Mouse (Mus musculus): ENCODE measurements around the gene Agrp. TPM values are rescaled to one million over a fixed set of nuclear protein-coding genes. Genes with fewer than 3 reads are reported as not detected.

Gene Agrp
- polyA plus RNA-seq, 1 experiment from 2014 or later: 1.4 TPM

- no peaks in the 10 kb centered on the region for H3K36me3 ChIP-seq (ENCODE audit: control insufficient read depth, insufficient read depth, low read length)
- H3K27ac ChIP-seq (ENCODE audit: low read length): no peak overlapping the region
- H3K9ac ChIP-seq (ENCODE audit: low read depth, low read length): no peak overlapping the region
- H3K4me3 ChIP-seq (ENCODE audit: low read depth, low read length): no peak overlapping the region
- H3K27me3 ChIP-seq (ENCODE audit: control insufficient read depth, insufficient read depth, low read depth, low read length): no peaks in the 10 kb centered on the region
- no peaks in the 10 kb centered on the region for H3K4me1 ChIP-seq (ENCODE audit: control insufficient read depth, insufficient read depth, low read length)
- no peak overlapping the region for H3K4me2 ChIP-seq (ENCODE audit: low read length)
- no peak for ATAC-seq
- no peaks in the 10 kb centered on the region for H3K9me3 ChIP-seq (replicated peaks; ENCODE audit: control insufficient read depth, low read length, poor library complexity, severe bottlenecking)
Measured at GRCm38 (mm10) chr8:105554087-105554486, 83.1 kb downstream of the Agrp start.

GRCm38 (mm10) chr8:105552824-105553223 lies 84.4 kb downstream of the Agrp start:
- no peaks in the 10 kb centered on the region for H3K9me3 ChIP-seq (replicated peaks; ENCODE audit: control insufficient read depth, low read length, poor library complexity, severe bottlenecking)
- H3K4me2 ChIP-seq (ENCODE audit: low read length): no peak overlapping the region
- no peak for ATAC-seq
- no peaks in the 10 kb centered on the region for H3K36me3 ChIP-seq (ENCODE audit: control insufficient read depth, insufficient read depth, low read length)
- WGBS: 93% methylated on average over 1 of the region's 1 CpGs
- H3K27ac ChIP-seq (ENCODE audit: low read length): no peak overlapping the region
- H3K4me3 ChIP-seq (ENCODE audit: low read depth, low read length): no peak overlapping the region
- H3K9ac ChIP-seq (ENCODE audit: low read depth, low read length): no peak overlapping the region
- no peaks in the 10 kb centered on the region for H3K4me1 ChIP-seq (ENCODE audit: control insufficient read depth, insufficient read depth, low read length)
- no peaks in the 10 kb centered on the region for H3K27me3 ChIP-seq (ENCODE audit: control insufficient read depth, insufficient read depth, low read depth, low read length)

- no peak for ATAC-seq
- H3K27me3 ChIP-seq (ENCODE audit: control insufficient read depth, insufficient read depth, low read depth, low read length): no peaks in the 10 kb centered on the region
- no peaks in the 10 kb centered on the region for H3K9me3 ChIP-seq (replicated peaks; ENCODE audit: control insufficient read depth, low read length, poor library complexity, severe bottlenecking)
- no peak overlapping the region for H3K4me3 ChIP-seq (ENCODE audit: low read depth, low read length)
- no peaks in the 10 kb centered on the region for H3K4me1 ChIP-seq (ENCODE audit: control insufficient read depth, insufficient read depth, low read length)
- H3K36me3 ChIP-seq (ENCODE audit: control insufficient read depth, insufficient read depth, low read length): no peaks in the 10 kb centered on the region
- no peak overlapping the region for H3K9ac ChIP-seq (ENCODE audit: low read depth, low read length)
- H3K27ac ChIP-seq (ENCODE audit: low read length): no peak overlapping the region
- 92% methylated on average over 2 of the region's 2 CpGs for WGBS
- no peak overlapping the region for H3K4me2 ChIP-seq (ENCODE audit: low read length)
Measured at GRCm38 (mm10) chr8:105552032-105552431, 85.2 kb downstream of the Agrp start.

DNA sequence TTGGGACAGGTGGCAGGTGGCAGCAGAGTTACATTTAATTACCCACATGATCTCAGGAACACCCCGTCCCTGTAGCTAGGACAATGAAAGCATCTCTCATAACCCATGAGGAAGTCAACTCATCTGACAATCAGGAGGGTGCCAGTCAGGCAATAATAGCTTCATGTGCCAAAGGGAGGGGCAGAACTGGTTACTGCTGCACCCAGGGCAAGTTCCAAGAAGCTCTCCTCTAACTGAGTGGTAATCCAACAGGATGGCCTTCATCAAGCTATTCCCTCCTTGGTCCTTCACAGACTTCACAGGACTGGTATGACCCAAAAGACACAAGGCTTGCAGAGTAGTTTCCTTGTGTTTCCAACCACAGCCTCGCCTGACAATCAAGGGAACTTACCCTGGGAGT lies 87.1 kb downstream of the Agrp start:
- no peak overlapping the region for H3K9ac ChIP-seq (ENCODE audit: low read depth, low read length)
- 87% methylated on average over 2 of the region's 2 CpGs for WGBS
- H3K36me3 ChIP-seq (ENCODE audit: control insufficient read depth, insufficient read depth, low read length): no peaks in the 10 kb centered on the region
- no peak overlapping the region for H3K4me3 ChIP-seq (ENCODE audit: low read depth, low read length)
- no peaks in the 10 kb centered on the region for H3K4me1 ChIP-seq (ENCODE audit: control insufficient read depth, insufficient read depth, low read length)
- no peak overlapping the region for H3K4me2 ChIP-seq (ENCODE audit: low read length)
- no peaks in the 10 kb centered on the region for H3K9me3 ChIP-seq (replicated peaks; ENCODE audit: control insufficient read depth, low read length, poor library complexity, severe bottlenecking)
- ATAC-seq: no peak
- no peak overlapping the region for H3K27ac ChIP-seq (ENCODE audit: low read length)
- H3K27me3 ChIP-seq (ENCODE audit: control insufficient read depth, insufficient read depth, low read depth, low read length): no peaks in the 10 kb centered on the region

DNA sequence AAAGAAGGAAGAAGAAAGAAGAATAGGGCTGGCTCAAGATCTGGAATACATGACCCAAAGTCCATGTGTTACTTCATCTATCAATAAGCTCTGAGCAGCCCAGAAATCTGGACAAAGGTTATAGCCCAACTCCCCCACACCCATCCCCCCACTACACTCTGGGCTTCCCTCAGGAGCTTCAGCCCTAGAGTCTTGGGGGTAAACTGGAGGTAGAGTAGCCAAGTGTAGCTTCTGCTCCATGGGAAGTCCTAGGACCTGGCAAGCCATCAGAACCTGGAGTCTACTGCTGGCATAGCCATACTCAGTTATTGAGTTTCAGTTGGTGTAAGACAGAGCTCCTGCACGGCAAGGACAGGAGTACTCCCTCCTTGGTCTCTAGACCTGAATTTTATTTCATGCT lies 87.7 kb downstream of the Agrp start:
- Histone ChIP-seq H3K36me3 (ENCODE audit: control insufficient read depth, insufficient read depth, low read length) (no peaks in the 10 kb centered on the region), H3K27me3 (ENCODE audit: control insufficient read depth, insufficient read depth, low read depth, low read length) (no peaks in the 10 kb centered on the region), H3K27ac (ENCODE audit: low read length) (no peak overlapping the region), H3K4me1 (ENCODE audit: control insufficient read depth, insufficient read depth, low read length) (0 out of 2 replicates have a peak, but pooled peaks cover 3% of the 10 kb centered on the region), H3K4me3 (ENCODE audit: low read depth, low read length) (no peak overlapping the region), H3K4me2 (ENCODE audit: low read length) (no peak overlapping the region), H3K9ac (ENCODE audit: low read depth, low read length) (no peak overlapping the region), H3K9me3 (replicated peaks; ENCODE audit: control insufficient read depth, low read length, poor library complexity, severe bottlenecking) (no peaks in the 10 kb centered on the region)
- ATAC-seq: no peak
- WGBS: 93% methylated on average over 1 of the region's 1 CpGs

- Histone ChIP-seq H3K36me3 (ENCODE audit: control insufficient read depth, insufficient read depth, low read length) (no peaks in the 10 kb centered on the region), H3K27ac (ENCODE audit: low read length) (no peak overlapping the region), H3K4me2 (ENCODE audit: low read length) (no peak overlapping the region), H3K4me3 (ENCODE audit: low read depth, low read length) (no peak overlapping the region), H3K27me3 (ENCODE audit: control insufficient read depth, insufficient read depth, low read depth, low read length) (no peaks in the 10 kb centered on the region), H3K9me3 (replicated peaks; ENCODE audit: control insufficient read depth, low read length, poor library complexity, severe bottlenecking) (no peaks in the 10 kb centered on the region), H3K9ac (ENCODE audit: low read depth, low read length) (no peak overlapping the region), H3K4me1 (ENCODE audit: control insufficient read depth, insufficient read depth, low read length) (0 out of 2 replicates have a peak, but pooled peaks cover 4% of the 10 kb centered on the region)
- no peak for ATAC-seq
- 92% methylated on average over 6 of the region's 6 CpGs for WGBS
Measured at GRCm38 (mm10) chr8:105546384-105547350, 90.5 kb downstream of the Agrp start.

- Histone ChIP-seq H3K9me3 (replicated peaks; ENCODE audit: control insufficient read depth, low read length, poor library complexity, severe bottlenecking) (no peaks in the 10 kb centered on the region), H3K9ac (ENCODE audit: low read depth, low read length) (no peak overlapping the region), H3K4me1 (ENCODE audit: control insufficient read depth, insufficient read depth, low read length) (0 out of 2 replicates have a peak, but pooled peaks cover 4% of the 10 kb centered on the region), H3K4me2 (ENCODE audit: low read length) (no peak overlapping the region), H3K4me3 (ENCODE audit: low read depth, low read length) (no peak overlapping the region), H3K36me3 (ENCODE audit: control insufficient read depth, insufficient read depth, low read length) (no peaks in the 10 kb centered on the region), H3K27ac (ENCODE audit: low read length) (no peak overlapping the region), H3K27me3 (ENCODE audit: control insufficient read depth, insufficient read depth, low read depth, low read length) (no peaks in the 10 kb centered on the region)
- WGBS: 80% methylated on average over 3 of the region's 3 CpGs
- no peak for ATAC-seq
Measured at GRCm38 (mm10) chr8:105545249-105545648, 91.9 kb downstream of the Agrp start.

- ATAC-seq: no peak
- 61% methylated on average over 7 of the region's 7 CpGs for WGBS
- no peaks in the 10 kb centered on the region for H3K9me3 ChIP-seq (replicated peaks; ENCODE audit: control insufficient read depth, low read length, poor library complexity, severe bottlenecking)
- 0 out of 2 replicates have a peak, but pooled peaks cover 4% of the 10 kb centered on the region for H3K4me1 ChIP-seq (ENCODE audit: control insufficient read depth, insufficient read depth, low read length)
- no peaks in the 10 kb centered on the region for H3K36me3 ChIP-seq (ENCODE audit: control insufficient read depth, insufficient read depth, low read length)
- no peak overlapping the region for H3K4me3 ChIP-seq (ENCODE audit: low read depth, low read length)
- H3K27me3 ChIP-seq (ENCODE audit: control insufficient read depth, insufficient read depth, low read depth, low read length): no peaks in the 10 kb centered on the region
- no peak overlapping the region for H3K9ac ChIP-seq (ENCODE audit: low read depth, low read length)
- H3K4me2 ChIP-seq (ENCODE audit: low read length): no peak overlapping the region
- no peak overlapping the region for H3K27ac ChIP-seq (ENCODE audit: low read length)
Measured at GRCm38 (mm10) chr8:105544544-105545205, 92.5 kb downstream of the Agrp start.

- no peak overlapping the region for H3K4me2 ChIP-seq (ENCODE audit: low read length)
- H3K27me3 ChIP-seq (ENCODE audit: control insufficient read depth, insufficient read depth, low read depth, low read length): no peaks in the 10 kb centered on the region
- no peak overlapping the region for H3K4me3 ChIP-seq (ENCODE audit: low read depth, low read length)
- H3K36me3 ChIP-seq (ENCODE audit: control insufficient read depth, insufficient read depth, low read length): peaks cover 4% of the 10 kb centered on the region; the same call in 1 of the 2 replicates
- 53% methylated on average over 1 of the region's 1 CpGs for WGBS
- no peak overlapping the region for H3K9ac ChIP-seq (ENCODE audit: low read depth, low read length)
- H3K27ac ChIP-seq (ENCODE audit: low read length): no peak overlapping the region; the same call in 1 of the 2 replicates
- ATAC-seq: no peak
- H3K4me1 ChIP-seq (ENCODE audit: control insufficient read depth, insufficient read depth, low read length): 0 out of 2 replicates have a peak, but pooled peaks cover 4% of the 10 kb centered on the region
- no peaks in the 10 kb centered on the region for H3K9me3 ChIP-seq (replicated peaks; ENCODE audit: control insufficient read depth, low read length, poor library complexity, severe bottlenecking)
Measured at GRCm38 (mm10) chr8:105543703-105544102, 93.5 kb downstream of the Agrp start.
